Mouse (Mus musculus) gastrocnemius, postnatal 25 days (tissue): ENCODE results near the gene Slc25a40. TPM values are rescaled to one million over a fixed set of nuclear protein-coding genes. Genes with fewer than 3 reads are reported as not detected.

Experiments used
- DNase-seq: peaks from one replicate; pipeline ENCODE4 v3.0.0; 2022
- total RNA-seq, 2 experiments: library from RNA; stranded (reverse); gene quantifications; 1 replicate in 1 of 2; 2 replicates in 1 of 2; pipeline ENCODE4 v1.2.3; 2021

Gene Slc25a40
- total RNA-seq, 2 experiments from 2014 or later, result 3.7 to 4.1 TPM

DNA sequence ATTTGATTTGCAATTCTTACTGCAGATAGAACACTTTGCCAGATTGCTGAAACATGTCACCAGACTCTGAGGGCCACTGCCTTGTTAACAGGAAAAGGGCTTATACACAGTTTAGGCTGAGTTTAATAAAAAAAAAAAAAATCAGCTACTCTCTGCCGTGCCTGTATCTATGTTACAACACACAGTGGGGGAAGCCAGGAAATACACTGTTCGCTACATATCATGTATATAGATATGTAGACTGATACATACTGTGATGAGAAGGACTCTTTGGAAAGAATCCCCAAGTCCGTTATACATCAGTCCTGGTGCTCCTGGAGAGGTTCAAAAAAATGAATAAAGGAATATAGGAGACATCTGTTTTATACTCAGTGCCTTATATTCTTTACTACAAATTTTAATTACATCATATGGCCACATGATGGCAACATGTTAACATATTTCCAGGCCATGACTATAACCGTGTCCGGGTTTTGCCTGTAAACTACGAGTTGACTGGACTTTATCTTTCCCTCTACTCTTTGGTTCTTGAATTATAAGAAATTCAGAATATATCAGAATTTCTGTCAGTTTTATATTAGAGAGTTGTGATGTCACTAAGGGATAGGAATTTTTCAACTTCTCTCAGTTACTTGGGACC, 66.9 kb downstream of the Slc25a40 start:
- DNase-seq, result no peak

DNA sequence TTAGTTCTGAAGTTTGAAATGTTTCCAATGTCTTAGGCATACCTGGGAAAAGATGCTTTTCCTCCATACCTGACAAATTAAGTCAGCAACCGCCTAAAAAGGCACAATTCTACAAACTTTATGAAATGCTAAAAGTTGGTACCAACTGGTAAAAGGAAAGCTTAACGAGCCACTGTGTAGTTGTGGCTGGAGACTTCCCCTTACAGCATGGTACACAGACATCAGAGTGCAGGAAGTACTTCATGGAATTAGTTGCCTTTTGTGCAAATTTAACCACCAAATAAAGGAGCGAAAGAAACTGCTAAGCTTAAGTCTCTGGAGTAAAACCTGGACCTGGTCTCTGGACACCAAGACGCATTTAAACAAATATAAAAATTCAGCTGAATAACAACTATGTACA, 69.1 kb downstream of the Slc25a40 start:
- DNase-seq, result no peak

Other genes starting within 250 kb of the Slc25a40 start
- gene Adam22, start 54.7 kb upstream of the Slc25a40 start, total RNA-seq, result 1 to 10 TPM; 1.3 to 2.3 TPM
- gene Dbf4, start 134 bp upstream of the Slc25a40 start, total RNA-seq, result under 1 TPM; 0.59 to 0.96 TPM
- under 1 TPM in 1 of 2 experiments, not detected in 1; 0.11 TPM for gene Rundc3b, start 200.1 kb downstream of the Slc25a40 start, total RNA-seq
- gene Abcb1a, start 237.2 kb downstream of the Slc25a40 start, total RNA-seq, result 1 to 10 TPM; 2.6 to 3.1 TPM